ENCODE assay signal across 11 mouse cellular contexts in the genomic region with DNA sequence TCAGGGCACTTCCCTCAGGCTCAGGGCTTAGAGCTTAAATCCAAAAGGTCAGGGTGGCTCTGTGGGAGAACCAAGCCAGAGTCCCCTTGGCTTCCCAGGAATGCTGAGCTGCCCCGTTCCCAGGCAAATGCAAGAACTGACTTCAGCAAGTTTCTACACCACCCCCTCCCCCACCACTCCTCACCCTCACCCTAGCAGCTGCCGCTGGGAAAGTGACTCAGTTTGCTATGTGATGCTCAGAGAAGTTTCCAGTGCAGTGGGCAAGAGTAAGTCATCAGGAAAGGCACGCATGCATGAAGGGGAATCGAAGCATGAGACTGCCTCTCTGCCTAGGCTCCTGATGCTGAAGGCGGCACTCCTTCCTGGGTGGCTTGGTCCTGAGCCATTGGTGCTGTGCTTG. TPM values are rescaled to one million over a fixed set of nuclear protein-coding genes. Genes with fewer than 3 reads are reported as not detected.
DNase-seq lines count a peak whose midpoint lies in the region; ATAC-seq lines count a peak whose summit lies in the region.
"Had no signal": no experiment of that assay in that cellular context is flagged by ENCODE, and none has a peak within 500 bp of the region (broad histone marks: within the 10 kb centered on the region; RNA-seq: fewer than 3 reads in every experiment).

No protein-coding gene starts in this region.

- H3K4me1 ChIP-seq in heart, embryonic 10.5 days: peaks cover 42% of the 10 kb centered on the region
- peaks cover 30% of the 10 kb centered on the region for H3K4me1 ChIP-seq in midbrain, embryonic 10.5 days
- no peaks in the 10 kb centered on the region for H3K4me1 ChIP-seq in midbrain, embryonic 15.5 days
- H3K4me1 ChIP-seq: liver, embryonic 13.5 days had no signal

- 0 out of 2 replicates have a peak overlapping the region, but pooled peaks have one; percentile 36 for H3K27ac ChIP-seq in heart, embryonic 10.5 days
- H3K27ac ChIP-seq in midbrain, embryonic 10.5 days (replicated peaks): peak overlapping the region; percentile 57; the same call in 1 of the 2 replicates
- no peak overlapping the region for H3K27ac ChIP-seq in midbrain, embryonic 15.5 days
- H3K27ac ChIP-seq: liver, embryonic 13.5 days; midbrain, embryonic 13.5 days had no signal

- peaks cover 28% of the 10 kb centered on the region for H3K27me3 ChIP-seq in heart, embryonic 10.5 days (ENCODE audit: insufficient read depth, poor library complexity, severe bottlenecking)
- no peaks in the 10 kb centered on the region for H3K27me3 ChIP-seq in midbrain, embryonic 10.5 days (ENCODE audit: low read depth, poor library complexity, severe bottlenecking)
- H3K27me3 ChIP-seq in midbrain, embryonic 15.5 days (replicated peaks): no peaks in the 10 kb centered on the region
- H3K27me3 ChIP-seq: liver, embryonic 13.5 days; midbrain, embryonic 13.5 days had no signal

- DNase-seq in heart, embryonic 10.5 days (ENCODE audit: low spot score): no peak
- no peak for DNase-seq in heart, postnatal 4 days
- peak; percentile 23 for DNase-seq in midbrain, embryonic 10.5 days (ENCODE audit: low spot score)
- DNase-seq in forelimb bud, embryonic 11.5 days (ENCODE audit: low read depth, low spot score): peak; percentile 20
- DNase-seq in yolk sac, embryonic 10.5 days (ENCODE audit: low spot score): peak; percentile 48
- DNase-seq in gastrocnemius, postnatal 25 days: no peak
- no peak for DNase-seq in spleen, adult 18-20 months
- DNase-seq: layer of hippocampus, adult 9-11 months; liver, embryonic 13.5 days had no signal

- no peak overlapping the region for H3K4me2 ChIP-seq in midbrain, embryonic 15.5 days
- H3K4me2 ChIP-seq: liver, embryonic 13.5 days; midbrain, embryonic 13.5 days had no signal

- 46% methylated on average over 5 of the region's 5 CpGs for WGBS in heart, embryonic 10.5 days
- WGBS in midbrain, embryonic 10.5 days: 43% methylated on average over 5 of the region's 5 CpGs
- WGBS in midbrain, embryonic 15.5 days: 33% methylated on average over 5 of the region's 5 CpGs

- no peaks in the 10 kb centered on the region for H3K9me3 ChIP-seq in heart, embryonic 10.5 days
- no peaks in the 10 kb centered on the region for H3K9me3 ChIP-seq in midbrain, embryonic 10.5 days (replicated peaks)
- H3K9me3 ChIP-seq in midbrain, embryonic 15.5 days: no peaks in the 10 kb centered on the region
- H3K9me3 ChIP-seq: liver, embryonic 13.5 days; midbrain, embryonic 13.5 days had no signal

- H3K36me3 ChIP-seq in heart, embryonic 10.5 days: no peaks in the 10 kb centered on the region
- no peaks in the 10 kb centered on the region for H3K36me3 ChIP-seq in midbrain, embryonic 10.5 days
- no peaks in the 10 kb centered on the region for H3K36me3 ChIP-seq in midbrain, embryonic 15.5 days (replicated peaks)
- H3K36me3 ChIP-seq: liver, embryonic 13.5 days had no signal

- H3K9ac ChIP-seq in midbrain, embryonic 15.5 days: no peak overlapping the region
- H3K9ac ChIP-seq: liver, embryonic 13.5 days; midbrain, embryonic 13.5 days had no signal

- ATAC-seq in midbrain, embryonic 15.5 days (replicated peaks): no peak
- ATAC-seq: midbrain, embryonic 13.5 days had no signal

- H3K4me3 ChIP-seq in heart, embryonic 10.5 days: no peak overlapping the region
- H3K4me3 ChIP-seq in midbrain, embryonic 10.5 days: no peak overlapping the region
- H3K4me3 ChIP-seq in midbrain, embryonic 15.5 days: no peak overlapping the region
- H3K4me3 ChIP-seq: liver, embryonic 13.5 days; midbrain, embryonic 13.5 days had no signal

RNA-seq across cellular contexts. Expression of gene Acox3, which starts 34.1 kb away (rescaled TPM):
- polyA plus RNA-seq in heart, embryonic 10.5 days (2016; fragmentation: Nextera tagmentation; extraction: Ambion mirVana): 9.9 and 10.3 TPM in 2 replicates
- 10 to 100 TPM; 20.8 to 23.6 TPM for total RNA-seq in heart, postnatal 4 days (2021)
- 10.2 and 16.1 TPM in 2 replicates for polyA plus RNA-seq in midbrain, embryonic 10.5 days (2016; fragmentation: Nextera tagmentation; extraction: Ambion mirVana)
- 14.6 and 16.0 TPM in 2 replicates for polyA plus RNA-seq in midbrain, embryonic 15.5 days (2015; fragmentation: Nextera tagmentation; extraction: Ambion mirVana)
- 10 to 100 TPM; 16.4 to 18.9 TPM for total RNA-seq in gastrocnemius, postnatal 25 days (2021)

RNA-seq across cellular contexts. Expression of gene Trmt44, which starts 42.1 kb away (rescaled TPM):
- 5.6 and 9.4 TPM in 2 replicates for polyA plus RNA-seq in heart, embryonic 10.5 days (2016; fragmentation: Nextera tagmentation; extraction: Ambion mirVana)
- 1 to 10 TPM; 4.1 to 4.6 TPM for total RNA-seq in heart, postnatal 4 days (2021)
- polyA plus RNA-seq in midbrain, embryonic 10.5 days (2016; fragmentation: Nextera tagmentation; extraction: Ambion mirVana): 8.7 and 9.1 TPM in 2 replicates
- polyA plus RNA-seq in midbrain, embryonic 15.5 days (2015; fragmentation: Nextera tagmentation; extraction: Ambion mirVana): 7.3 and 7.6 TPM in 2 replicates
- total RNA-seq in gastrocnemius, postnatal 25 days (2021): 1 to 10 TPM; 1.5 to 1.6 TPM

Comparison
In these comparisons a context has a peak if more than half of its experiments do, and no peak if none do; other contexts are left out.
1. DNase-seq: peak in midbrain, embryonic 10.5 days (single experiment), forelimb bud, embryonic 11.5 days (single experiment) and yolk sac, embryonic 10.5 days (single experiment); none in heart, embryonic 10.5 days (single experiment), heart, postnatal 4 days (single experiment), gastrocnemius, postnatal 25 days (single experiment) and spleen, adult 18-20 months (0 of 2).